Mouse (Mus musculus) neural tube, embryonic 14.5 days (tissue): Measurements from ENCODE around the gene Kif26b. TPM values are rescaled to one million over a fixed set of nuclear protein-coding genes. Genes with fewer than 3 reads are reported as not detected.
A peak's percentile ranks its signal among the peaks of the same experiment; 100 is the strongest.

Source experiments
- ATAC-seq: fragments of 200-750 bp; cut with Nextera tagmentation; 2 replicates; pipeline ENCODE4 v1.8.0; 2017; ENCODE audit warnings: low read depth, mild to moderate bottlenecking, moderate TSS enrichment, moderate library complexity
- H3K27ac ChIP-seq: fragments of 300-500 bp; sonication (generic); 2 replicates; pipeline ENCODE4 v1.5.1; 2014; ENCODE audit warnings: low read depth, mild to moderate bottlenecking, control low read depth, low read length, moderate library complexity, mixed read lengths
- H3K27me3 ChIP-seq: fragments of 300-500 bp; sonication (generic); 2 replicates; pipeline ENCODE4 v1.6.1; 2014; ENCODE audit warnings: low read length; ENCODE audit not compliant: control insufficient read depth, insufficient read depth
- H3K36me3 ChIP-seq: fragments of 300-500 bp; sonication (generic); 2 replicates; pipeline ENCODE4 v1.6.1; 2014; ENCODE audit warnings: low read length, mixed read lengths; ENCODE audit not compliant: control insufficient read depth, insufficient read depth
- H3K4me1 ChIP-seq: fragments of 300-500 bp; sonication (generic); 2 replicates; pipeline ENCODE4 v1.6.1; 2014; ENCODE audit warnings: low read length; ENCODE audit not compliant: control insufficient read depth, insufficient read depth
- H3K4me2 ChIP-seq: fragments of 300-500 bp; sonication (generic); 2 replicates; pipeline ENCODE4 v1.6.1; 2014; ENCODE audit warnings: mild to moderate bottlenecking, low read depth, low read length, control low read depth
- H3K4me3 ChIP-seq: fragments of 300-500 bp; sonication (generic); 2 replicates; pipeline ENCODE4 v1.5.1; 2014; ENCODE audit warnings: low read depth, low read length, control low read depth, mixed read lengths
- H3K9ac ChIP-seq: fragments of 300-500 bp; sonication (generic); replicated peaks from 2 replicates; pipeline ENCODE4 v1.6.1; 2014; ENCODE audit warnings: low read depth, mild to moderate bottlenecking, control low read depth, low read length, mixed read lengths
- H3K9me3 ChIP-seq: fragments of 300-500 bp; sonication (generic); 2 replicates; pipeline ENCODE4 v1.6.1; 2016; ENCODE audit warnings: low read length; ENCODE audit not compliant: control insufficient read depth
- WGBS: fragments of 180-500 bp; shearing (Covaris S2); extraction: QIAGEN DNeasy Blood & Tissue Kit; methylation state at CpG from one replicate; pipeline ENCODE4 v1.1.7; 2014; 5-methylcytosine and 5-hydroxymethylcytosine counted together
- polyA plus RNA-seq: library from polyadenylated mRNA; unstranded; fragments of >200 nt; fragmentation: Nextera tagmentation; extraction: Ambion mirVana; gene quantifications from 2 replicates; pipeline ENCODE4 v1.2.1, GENCODE M21; 2014

The Kif26b gene
- polyA plus RNA-seq, 1 experiment from 2014 or later, result 18.5 TPM

GRCm38 (mm10) chr1:178552278-178552897 lies 23.5 kb downstream of the Kif26b start:
- Histone ChIP-seq H3K9ac (no peak overlapping the region), H3K9me3 (no peaks in the 10 kb centered on the region), H3K27me3 (no peaks in the 10 kb centered on the region), H3K4me3 (no peak overlapping the region), H3K27ac (no peak overlapping the region), H3K36me3 (no peaks in the 10 kb centered on the region), H3K4me1 (no peaks in the 10 kb centered on the region; the same call in 1 of the 2 replicates), H3K4me2 (no peak overlapping the region)
- WGBS, result 85% methylated on average over 6 of the region's 6 CpGs
- peak; percentile 46; the same call in 1 of the 2 replicates for ATAC-seq

- Histone ChIP-seq H3K4me3 (no peak overlapping the region), H3K36me3 (no peaks in the 10 kb centered on the region), H3K4me1 (no peaks in the 10 kb centered on the region; the same call in 1 of the 2 replicates), H3K27ac (no peak overlapping the region), H3K9ac (no peak overlapping the region), H3K4me2 (no peak overlapping the region), H3K27me3 (no peaks in the 10 kb centered on the region), H3K9me3 (no peaks in the 10 kb centered on the region)
- WGBS, result 67% methylated on average over 10 of the region's 10 CpGs
- ATAC-seq, result no peak
Observed at GRCm38 (mm10) chr1:178552898-178553284, 24.0 kb downstream of the Kif26b start.

- WGBS, result 95% methylated on average over 8 of the region's 8 CpGs
Observed at GRCm38 (mm10) chr1:178556226-178556625, 27.3 kb downstream of the Kif26b start.

GRCm38 (mm10) chr1:178560043-178560442 lies 31.1 kb downstream of the Kif26b start:
- 100% methylated on average over 1 of the region's 1 CpGs for WGBS
- Histone ChIP-seq H3K4me3 (no peak overlapping the region), H3K9ac (no peak overlapping the region), H3K4me2 (no peak overlapping the region), H3K27ac (no peak overlapping the region), H3K36me3 (no peaks in the 10 kb centered on the region), H3K27me3 (no peaks in the 10 kb centered on the region), H3K9me3 (no peaks in the 10 kb centered on the region), H3K4me1 (no peaks in the 10 kb centered on the region)
- no peak for ATAC-seq

More at GRCm38 (mm10) chr1:178556226-178556625, 27.3 kb downstream of the Kif26b start:
- no peak overlapping the region for H3K4me2 ChIP-seq
- H3K9me3 ChIP-seq, result no peaks in the 10 kb centered on the region
- no peaks in the 10 kb centered on the region; the same call in 1 of the 2 replicates for H3K4me1 ChIP-seq
- no peak overlapping the region for H3K27ac ChIP-seq
- no peaks in the 10 kb centered on the region for H3K36me3 ChIP-seq
- no peak overlapping the region for H3K9ac ChIP-seq
- H3K4me3 ChIP-seq, result no peak overlapping the region
- H3K27me3 ChIP-seq, result no peaks in the 10 kb centered on the region
- ATAC-seq, result no peak

- WGBS, result 76% methylated on average over 2 of the region's 2 CpGs
- Histone ChIP-seq H3K36me3 (no peaks in the 10 kb centered on the region), H3K27ac (no peak overlapping the region)
Observed at GRCm38 (mm10) chr1:178563834-178564233, 34.9 kb downstream of the Kif26b start.

GRCm38 (mm10) chr1:178564800-178565199 lies 35.9 kb downstream of the Kif26b start:
- Histone ChIP-seq H3K27me3 (no peaks in the 10 kb centered on the region), H3K4me3 (no peak overlapping the region), H3K9me3 (no peaks in the 10 kb centered on the region), H3K36me3 (no peaks in the 10 kb centered on the region), H3K4me2 (no peak overlapping the region), H3K4me1 (peaks cover 22% of the 10 kb centered on the region), H3K27ac (no peak overlapping the region), H3K9ac (no peak overlapping the region)
- 67% methylated on average over 4 of the region's 4 CpGs for WGBS
- ATAC-seq, result no peak

More at GRCm38 (mm10) chr1:178563834-178564233, 34.9 kb downstream of the Kif26b start:
- H3K27me3 ChIP-seq, result no peaks in the 10 kb centered on the region
- no peaks in the 10 kb centered on the region for H3K9me3 ChIP-seq
- no peak overlapping the region for H3K4me3 ChIP-seq
- no peak overlapping the region for H3K9ac ChIP-seq
- ATAC-seq, result no peak
- peaks cover 17% of the 10 kb centered on the region for H3K4me1 ChIP-seq
- H3K4me2 ChIP-seq, result no peak overlapping the region

GRCm38 (mm10) chr1:178568551-178569545 lies 39.9 kb downstream of the Kif26b start:
- H3K4me1 ChIP-seq, result peaks cover 39% of the 10 kb centered on the region
- ATAC-seq, result no peak
- 23% methylated on average over 7 of the region's 7 CpGs for WGBS

GRCm38 (mm10) chr1:178571009-178571408 lies 42.1 kb downstream of the Kif26b start:
- Histone ChIP-seq H3K27me3 (no peaks in the 10 kb centered on the region), H3K36me3 (no peaks in the 10 kb centered on the region), H3K4me1 (peaks cover 39% of the 10 kb centered on the region), H3K4me2 (no peak overlapping the region), H3K27ac (no peak overlapping the region), H3K9ac (no peak overlapping the region), H3K9me3 (no peaks in the 10 kb centered on the region), H3K4me3 (no peak overlapping the region)
- ATAC-seq, result peak; percentile 60; the same call in 1 of the 2 replicates
- WGBS, result 6% methylated on average over 4 of the region's 4 CpGs

More at GRCm38 (mm10) chr1:178568551-178569545, 39.9 kb downstream of the Kif26b start:
- no peak overlapping the region for H3K4me3 ChIP-seq
- no peak overlapping the region for H3K4me2 ChIP-seq
- no peaks in the 10 kb centered on the region for H3K9me3 ChIP-seq
- H3K36me3 ChIP-seq, result no peaks in the 10 kb centered on the region
- H3K27me3 ChIP-seq, result no peaks in the 10 kb centered on the region
- H3K9ac ChIP-seq, result no peak overlapping the region
- H3K27ac ChIP-seq, result no peak overlapping the region
